Mouse (Mus musculus) lung, embryonic 14.5 days (tissue): ENCODE data around the gene Znrd1as. TPM values are rescaled to one million over a fixed set of nuclear protein-coding genes. Genes with fewer than 3 reads are reported as not detected.

Source experiments
- ATAC-seq: fragments of 200-750 bp; cut with Nextera tagmentation; 2 replicates; pipeline ENCODE4 v1.8.0; 2017; ENCODE audit warnings: mild to moderate bottlenecking, moderate TSS enrichment, moderate library complexity; ENCODE audit not compliant: insufficient read depth
- DNase-seq: peaks from one replicate; pipeline ENCODE4 v3.0.0-alpha.2; 2015
- H3K27ac ChIP-seq: fragments of 300-500 bp; sonication (generic); 2 replicates; pipeline ENCODE4 v1.5.1; 2014; ENCODE audit warnings: low read depth, mild to moderate bottlenecking, moderate library complexity
- H3K27me3 ChIP-seq: fragments of 300-500 bp; sonication (generic); 2 replicates; pipeline ENCODE4 v1.6.1; 2014; ENCODE audit warnings: low read length, control low read depth; ENCODE audit not compliant: insufficient read depth
- H3K36me3 ChIP-seq: fragments of 300-500 bp; sonication (generic); 2 replicates; pipeline ENCODE4 v1.6.1; 2014; ENCODE audit warnings: control low read depth; ENCODE audit not compliant: insufficient read depth
- H3K4me1 ChIP-seq: fragments of 300-500 bp; sonication (generic); 2 replicates; pipeline ENCODE4 v1.6.1; 2014; ENCODE audit warnings: antibody characterized with exemption, control low read depth; ENCODE audit not compliant: insufficient read depth
- H3K4me2 ChIP-seq: fragments of 300-500 bp; sonication (generic); 2 replicates; pipeline ENCODE4 v1.6.1; 2014; ENCODE audit warnings: mild to moderate bottlenecking
- H3K4me3 ChIP-seq: fragments of 300-500 bp; sonication (generic); 2 replicates; pipeline ENCODE4 v1.5.1; 2014; ENCODE audit warnings: low read depth, low read length
- H3K9ac ChIP-seq: fragments of 300-500 bp; sonication (generic); 2 replicates; pipeline ENCODE4 v1.6.1; 2014
- H3K9me3 ChIP-seq: fragments of 300-500 bp; sonication (generic); 2 replicates; pipeline ENCODE4 v1.6.1; 2016; ENCODE audit warnings: low read depth, low read length, control low read depth
- CTCF ChIP-seq: IDR thresholded peaks from 2 replicates; pipeline ENCODE4 v1.5.1; 2016; ENCODE audit warnings: antibody characterized with exemption, low read depth
- WGBS: fragments of 180-500 bp; shearing (Covaris S2); extraction: QIAGEN DNeasy Blood & Tissue Kit; methylation state at CpG from one replicate; pipeline ENCODE4 v1.1.7; 2014; 5-methylcytosine and 5-hydroxymethylcytosine counted together
- polyA plus RNA-seq: library from polyadenylated mRNA; unstranded; fragments of >200 nt; fragmentation: Nextera tagmentation; extraction: Ambion mirVana; gene quantifications from 2 replicates; pipeline ENCODE4 v1.2.1, GENCODE M21; 2014

Gene Znrd1as
- polyA plus RNA-seq, 1 experiment from 2014 or later = 6.9 TPM

DNA sequence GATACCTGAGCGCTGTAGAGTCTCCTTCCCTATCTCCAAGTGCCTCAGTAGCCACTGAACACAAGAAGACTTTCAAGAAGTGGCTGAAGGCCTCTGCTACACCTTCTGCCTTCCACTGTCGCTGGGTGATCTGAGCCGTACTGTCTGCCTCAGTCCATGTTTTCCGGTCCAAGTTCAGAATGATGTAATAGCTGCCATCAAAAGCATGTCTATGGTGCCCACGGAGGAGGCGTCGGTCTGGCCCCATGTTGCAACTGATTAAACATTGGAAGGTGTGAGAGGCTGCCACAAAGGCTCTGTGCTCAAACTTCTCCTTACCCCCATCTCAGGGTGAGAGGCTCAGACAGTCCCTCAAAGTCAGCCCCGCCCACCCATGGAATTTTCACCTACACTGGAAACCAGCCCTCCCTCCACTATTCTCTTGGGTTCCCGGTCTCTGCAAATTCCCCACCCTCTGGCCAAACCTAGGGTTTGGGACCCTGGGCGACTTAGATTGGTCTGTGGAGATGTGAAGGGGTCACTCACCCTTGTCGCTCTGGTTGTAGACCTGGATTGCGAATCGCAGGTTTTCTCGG, 12.0 kb downstream of the Znrd1as start:
- H3K27ac ChIP-seq = no peak overlapping the region
- no peak overlapping the region for H3K4me3 ChIP-seq
- no peak overlapping the region for H3K9ac ChIP-seq
- no peaks in the 10 kb centered on the region for H3K27me3 ChIP-seq
- 74% methylated on average over 14 of the region's 14 CpGs for WGBS
- ATAC-seq (no peak), DNase-seq (no peak)
- H3K9me3 ChIP-seq = no peaks in the 10 kb centered on the region
- H3K4me2 ChIP-seq = no peak overlapping the region
- TF ChIP-seq CTCF = no peak
- no peaks in the 10 kb centered on the region for H3K36me3 ChIP-seq
- no peaks in the 10 kb centered on the region for H3K4me1 ChIP-seq

DNA sequence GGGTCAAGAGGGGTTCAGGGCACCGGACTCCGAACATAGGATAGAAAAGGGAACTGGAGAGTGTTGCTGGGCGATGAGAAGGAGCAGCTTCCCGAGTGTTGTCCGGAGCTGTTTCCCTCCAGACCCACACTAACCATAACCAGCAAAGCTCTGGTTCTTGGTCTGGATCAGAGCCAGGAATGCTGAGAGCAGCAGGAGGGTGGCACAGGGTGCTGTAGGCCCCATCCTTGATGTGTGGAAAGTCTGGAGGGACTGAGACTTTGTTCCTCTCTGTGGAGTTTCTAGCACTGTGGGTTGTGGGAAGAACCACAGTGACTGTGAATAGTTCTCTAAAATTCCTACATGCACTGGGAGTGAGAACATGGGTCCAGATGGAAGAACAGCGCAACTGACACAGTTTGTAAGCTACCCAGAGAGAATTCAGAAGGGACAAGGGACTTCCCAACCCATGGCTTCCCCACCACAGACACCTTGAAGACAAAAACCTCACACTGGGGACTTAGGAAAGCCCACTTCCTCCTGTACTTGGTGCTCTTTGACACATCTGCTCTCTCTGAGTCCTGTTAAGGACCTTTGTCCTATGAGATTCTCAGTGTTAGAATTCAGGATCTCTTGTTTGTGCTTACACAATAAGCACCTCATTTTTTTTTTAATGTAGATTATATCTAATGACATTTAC, 12.9 kb downstream of the Znrd1as start:
- Histone ChIP-seq H3K4me3 (no peak overlapping the region), H3K4me2 (no peak overlapping the region), H3K36me3 (no peaks in the 10 kb centered on the region), H3K9ac (no peak overlapping the region), H3K9me3 (no peaks in the 10 kb centered on the region), H3K4me1 (no peaks in the 10 kb centered on the region), H3K27me3 (no peaks in the 10 kb centered on the region), H3K27ac (no peak overlapping the region)
- ATAC-seq (no peak), DNase-seq (no peak)
- TF ChIP-seq CTCF = no peak
- WGBS = 78% methylated on average over 6 of the region's 6 CpGs

DNA sequence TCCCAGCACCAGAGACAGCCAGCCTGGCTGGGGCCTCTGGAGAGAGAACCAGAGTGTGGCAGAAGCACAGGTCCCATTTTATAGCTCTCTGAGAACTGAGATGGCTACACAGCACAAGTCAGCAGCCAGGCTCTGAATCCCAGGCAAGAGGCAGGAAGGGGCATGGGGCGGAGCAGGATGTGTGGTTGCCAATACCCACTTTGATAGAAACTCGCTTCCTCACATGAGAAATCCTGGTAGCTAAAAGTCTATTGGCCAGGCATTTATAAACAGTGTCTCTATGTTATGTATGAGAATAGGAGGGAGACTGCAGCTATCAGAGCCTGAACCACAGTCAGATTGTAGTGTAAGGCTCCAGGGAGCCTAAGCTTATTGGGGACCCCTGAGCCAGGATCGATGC, 14.4 kb downstream of the Znrd1as start:
- no peak for TF ChIP-seq CTCF
- WGBS = 81% methylated on average over 3 of the region's 3 CpGs
- no peaks in the 10 kb centered on the region for H3K27me3 ChIP-seq
- DNase-seq = no peak
- no peaks in the 10 kb centered on the region for H3K9me3 ChIP-seq
- no peak overlapping the region for H3K27ac ChIP-seq
- ATAC-seq = no peak
- no peak overlapping the region for H3K9ac ChIP-seq
- no peak overlapping the region for H3K4me3 ChIP-seq
- no peaks in the 10 kb centered on the region for H3K4me1 ChIP-seq
- no peaks in the 10 kb centered on the region for H3K36me3 ChIP-seq
- no peak overlapping the region for H3K4me2 ChIP-seq

DNA sequence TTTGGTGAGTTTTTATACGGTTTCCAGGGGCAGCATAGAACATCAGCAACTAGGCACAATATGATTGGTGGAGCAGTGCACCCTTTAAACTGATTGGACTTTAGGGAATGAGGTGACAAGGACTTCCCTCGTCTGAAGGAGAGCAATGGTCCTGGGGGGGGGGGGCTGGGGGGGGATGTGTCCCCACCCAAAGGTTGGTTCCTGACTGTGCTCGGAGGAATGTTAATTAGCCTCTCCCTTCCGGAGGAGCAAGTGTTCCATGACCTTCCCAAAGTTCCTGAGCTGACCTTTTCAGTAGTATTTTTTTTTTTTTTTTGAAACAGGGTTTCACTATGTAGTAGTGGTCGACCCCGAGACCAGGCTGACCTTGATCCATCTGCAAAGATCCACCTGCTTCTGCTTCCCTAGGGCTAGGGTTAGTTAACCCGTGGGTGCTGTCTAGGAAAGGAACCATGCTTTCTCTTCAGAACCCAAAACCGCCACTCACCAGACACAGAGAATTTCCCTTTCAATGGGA, 14.9 kb downstream of the Znrd1as start:
- no peak for DNase-seq
- H3K9me3 ChIP-seq = no peaks in the 10 kb centered on the region
- no peak overlapping the region for H3K9ac ChIP-seq
- no peak overlapping the region for H3K4me2 ChIP-seq
- H3K4me1 ChIP-seq = no peaks in the 10 kb centered on the region
- H3K27me3 ChIP-seq = no peaks in the 10 kb centered on the region
- H3K36me3 ChIP-seq = no peaks in the 10 kb centered on the region
- WGBS = 65% methylated on average over 8 of the region's 8 CpGs
- H3K27ac ChIP-seq = no peak overlapping the region
- no peak overlapping the region for H3K4me3 ChIP-seq
- no peak for ATAC-seq
- no peak for TF ChIP-seq CTCF

- Histone ChIP-seq H3K4me1 (0 out of 2 replicates have a peak, but pooled peaks cover 8% of the 10 kb centered on the region), H3K27ac (no peak within 1 kb of the TSS), H3K9me3 (no peaks in the 10 kb centered on the region), H3K4me3 (no peak within 1 kb of the TSS; the same call in 1 of the 2 replicates), H3K4me2 (peak within 1 kb of the TSS; percentile 50), H3K36me3 (no peaks in the 10 kb centered on the region), H3K9ac (no peak within 1 kb of the TSS), H3K27me3 (0 out of 2 replicates have a peak, but pooled peaks cover 4% of the 10 kb centered on the region)
- TF ChIP-seq CTCF = no peak
- DNase-seq (no peak), ATAC-seq (peak; percentile 41; the same call in 1 of the 2 replicates)
- 8% methylated on average over 18 of the region's 18 CpGs for WGBS
Measured at GRCm38 (mm10) chr17:36981221-36981813, 22.9 kb downstream of the Znrd1as start, which contains the start of gene 2410137M14Rik. Gene 2410137M14Rik, minus strand, starts transcription at chr17:36981237.

- Histone ChIP-seq H3K9ac (no peak overlapping the region), H3K4me2 (peak overlapping the region; percentile 50), H3K36me3 (no peaks in the 10 kb centered on the region), H3K4me3 (no peak overlapping the region), H3K27me3 (0 out of 2 replicates have a peak, but pooled peaks cover 4% of the 10 kb centered on the region), H3K9me3 (no peaks in the 10 kb centered on the region), H3K27ac (no peak overlapping the region), H3K4me1 (0 out of 2 replicates have a peak, but pooled peaks cover 8% of the 10 kb centered on the region)
- no peak for DNase-seq
- TF ChIP-seq CTCF = no peak
- 7% methylated on average over 4 of the region's 4 CpGs for WGBS
- ATAC-seq = no peak
Measured at GRCm38 (mm10) chr17:36981845-36982244, 23.5 kb downstream of the Znrd1as start.
